In the genomic region with DNA sequence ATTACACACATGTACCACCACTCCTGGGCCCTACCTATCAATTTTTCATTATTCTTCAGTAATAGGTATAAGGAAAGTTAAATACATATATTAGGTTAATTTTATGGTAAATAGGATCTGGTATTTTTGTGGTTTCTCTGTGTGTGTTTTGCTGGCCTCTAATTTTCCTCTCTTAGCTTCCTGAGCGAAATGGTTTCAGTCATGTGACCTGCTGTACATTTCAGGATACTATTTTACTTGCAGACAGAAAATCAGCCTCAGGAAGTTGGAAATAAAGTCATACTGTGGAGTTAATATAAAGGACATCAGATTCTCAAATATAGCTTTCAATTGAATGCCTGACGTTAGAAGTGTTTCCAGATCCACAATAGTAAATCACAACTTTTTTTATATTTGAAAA, we compare ENCODE assay signal across 21 mouse cellular contexts.
"Had no signal": no experiment of that assay in that cellular context is flagged by ENCODE, and none has a peak within 500 bp of the region (broad histone marks: within the 10 kb centered on the region; RNA-seq: fewer than 3 reads in every experiment).

No protein-coding gene starts in this region.

- H3K9me3 ChIP-seq: lung, embryonic 15.5 days; midbrain, embryonic 10.5 days; midbrain, embryonic 12.5 days; neural tube, embryonic 13.5 days; neural tube, embryonic 15.5 days had no signal

- DNase-seq: liver, postnatal 0 days; lung, adult 2 months; lung, postnatal 14 days; lung, postnatal 36 days; midbrain, embryonic 14.5 days; retina, postnatal 1 day; right cerebral cortex, adult 18-20 months; right cerebral cortex, postnatal 25 days; right cerebral cortex, postnatal 4 days; spleen, adult 18-20 months; thymus, adult 18-20 months; thymus, postnatal 14 days; thymus, postnatal 36 days had no signal

- H3K4me3 ChIP-seq: lung, embryonic 15.5 days; midbrain, embryonic 10.5 days; midbrain, embryonic 12.5 days; myocyte; neural tube, embryonic 13.5 days; neural tube, embryonic 15.5 days had no signal

- H3K9ac ChIP-seq: liver, postnatal 0 days; lung, embryonic 15.5 days; midbrain, embryonic 12.5 days; neural tube, embryonic 13.5 days; neural tube, embryonic 15.5 days had no signal

- H3K4me1 ChIP-seq: lung, embryonic 15.5 days; midbrain, embryonic 10.5 days; midbrain, embryonic 12.5 days; neural tube, embryonic 13.5 days; neural tube, embryonic 15.5 days had no signal

- H3K27me3 ChIP-seq: lung, embryonic 15.5 days; midbrain, embryonic 12.5 days; neural tube, embryonic 13.5 days; neural tube, embryonic 15.5 days had no signal

- ATAC-seq: liver, postnatal 0 days; lung, postnatal 0 days; midbrain, embryonic 16.5 days had no signal

- H3K4me2 ChIP-seq: lung, embryonic 15.5 days; midbrain, embryonic 12.5 days; neural tube, embryonic 13.5 days; neural tube, embryonic 15.5 days had no signal

- H3K27ac ChIP-seq: lung, embryonic 15.5 days; midbrain, embryonic 10.5 days; midbrain, embryonic 12.5 days; neural tube, embryonic 13.5 days; neural tube, embryonic 15.5 days had no signal
